Mouse (Mus musculus) embryonic fibroblast, embryonic 13.5 days (primary cell): ENCODE data around the gene Vgll2. TPM values are rescaled to one million over a fixed set of nuclear protein-coding genes. Genes with fewer than 3 reads are reported as not detected.

Experiments
- H3K27ac ChIP-seq: 2 replicates; pipeline ENCODE4 v1.5.1; 2012; ENCODE audit warnings: low read length, control low read depth, inconsistent platforms; ENCODE audit not compliant: insufficient read depth
- H3K4me1 ChIP-seq: 2 replicates; pipeline ENCODE4 v1.6.1; 2011; ENCODE audit warnings: low read length; ENCODE audit not compliant: control insufficient read depth, insufficient read depth
- H3K4me3 ChIP-seq: 2 replicates; pipeline ENCODE4 v1.5.1; 2011; ENCODE audit warnings: mild to moderate bottlenecking, control low read depth, low read length; ENCODE audit not compliant: insufficient read depth
- CTCF ChIP-seq: IDR thresholded peaks from 2 replicates; pipeline ENCODE4 v1.5.1; 2011; ENCODE audit warnings: mild to moderate bottlenecking, control low read depth, low read length, moderate library complexity, borderline replicate concordance; ENCODE audit not compliant: insufficient read depth
- POLR2A ChIP-seq: IDR thresholded peaks from 2 replicates; pipeline ENCODE4 v1.6.1; 2011; ENCODE audit warnings: low read depth, mild to moderate bottlenecking, control low read depth, low read length, moderate library complexity
- polyA plus RNA-seq: library from polyadenylated mRNA; stranded (reverse); fragments of >200 nt; gene quantifications from 2 replicates; pipeline ENCODE4 v1.2.4, GENCODE M21; 2011; ENCODE audit warnings: low read depth; ENCODE audit not compliant: missing spikeins, insufficient read length

Gene Vgll2
- polyA plus RNA-seq, 1 experiment, result not detected

GRCm38 (mm10) chr10:52024053-52024410, 1.7 kb downstream of the Vgll2 start:
- Histone ChIP-seq H3K27ac (no peak overlapping the region), H3K4me3 (no peak overlapping the region), H3K4me1 (no peaks in the 10 kb centered on the region)
- no peak for TF ChIP-seq CTCF
- no peak for TF ChIP-seq POLR2A

DNA sequence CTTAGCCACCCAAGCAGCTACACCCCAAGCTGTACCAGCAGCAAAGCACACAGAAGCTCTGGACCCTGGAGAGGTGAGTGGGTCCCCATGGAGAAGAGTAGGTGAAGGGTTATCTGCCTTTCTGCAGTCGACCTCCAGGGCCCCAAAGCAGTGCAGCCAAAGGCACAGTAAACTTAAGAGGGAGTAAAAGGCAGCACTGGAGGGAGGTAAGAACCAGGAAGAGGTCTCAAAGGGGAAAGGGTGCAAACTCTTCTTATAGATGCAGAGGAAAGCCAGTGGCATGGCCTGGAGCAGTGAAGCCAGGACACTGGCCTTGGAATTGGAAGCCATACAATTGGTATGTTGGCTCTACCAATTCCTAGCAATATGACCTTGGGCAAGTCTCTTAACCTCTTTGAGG, 3.0 kb downstream of the Vgll2 start:
- no peak overlapping the region for H3K27ac ChIP-seq
- no peaks in the 10 kb centered on the region for H3K4me1 ChIP-seq
- H3K4me3 ChIP-seq, result no peak overlapping the region
- TF ChIP-seq CTCF (no peak), POLR2A (no peak)

- Histone ChIP-seq H3K27ac (no peak overlapping the region), H3K4me3 (no peak overlapping the region), H3K4me1 (no peaks in the 10 kb centered on the region)
- TF ChIP-seq CTCF (no peak), POLR2A (no peak)
Observed at GRCm38 (mm10) chr10:52025821-52026220, 3.5 kb downstream of the Vgll2 start.

DNA sequence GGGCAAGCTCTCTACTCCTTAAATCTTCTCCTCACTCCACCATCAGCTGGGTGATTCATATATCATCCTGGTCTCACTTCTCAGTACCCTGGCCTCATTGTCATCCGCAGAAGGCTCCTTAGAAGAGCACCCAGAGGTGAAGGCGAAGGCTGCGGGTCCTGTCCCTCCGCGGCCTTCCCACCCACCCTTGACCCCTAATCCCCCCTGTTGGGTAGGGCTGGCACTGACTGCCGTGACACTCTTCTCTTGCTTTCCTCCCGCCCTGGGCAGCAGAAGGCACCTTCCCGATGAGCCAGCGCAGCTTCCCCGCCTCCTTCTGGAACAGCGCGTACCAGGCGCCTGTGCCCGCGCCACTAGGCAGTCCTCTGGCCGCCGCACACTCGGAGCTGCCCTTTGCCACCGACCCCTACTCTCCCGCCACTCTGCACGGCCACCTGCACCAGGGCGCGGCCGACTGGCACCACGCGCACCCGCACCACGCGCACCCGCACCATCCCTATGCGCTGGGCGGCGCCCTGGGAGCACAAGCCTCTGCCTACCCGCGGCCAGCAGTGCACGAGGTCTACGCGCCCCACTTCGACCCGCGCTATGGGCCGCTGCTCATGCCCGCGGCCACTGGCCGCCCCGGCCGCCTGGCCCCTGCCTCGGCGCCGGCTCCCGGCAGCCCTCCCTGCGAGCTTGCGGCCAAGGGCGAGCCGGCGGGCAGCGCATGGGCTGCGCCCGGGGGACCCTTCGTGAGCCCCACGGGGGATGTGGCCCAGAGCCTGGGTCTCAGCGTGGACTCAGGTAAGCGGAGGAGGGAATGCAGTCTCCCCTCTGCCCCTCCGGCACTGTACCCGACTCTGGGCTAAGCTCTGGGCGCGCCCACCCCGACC, 5.1 kb downstream of the Vgll2 start:
- no peak overlapping the region for H3K27ac ChIP-seq
- no peak for TF ChIP-seq CTCF
- TF ChIP-seq POLR2A, result no peak
- H3K4me3 ChIP-seq, result peak overlapping the region; percentile 17; the same call in 1 of the 2 replicates

GRCm38 (mm10) chr10:52028561-52029370, 6.5 kb downstream of the Vgll2 start:
- H3K4me3 ChIP-seq, result no peak overlapping the region
- H3K4me1 ChIP-seq, result no peaks in the 10 kb centered on the region
- TF ChIP-seq POLR2A (no peak), CTCF (no peak)
- H3K27ac ChIP-seq, result no peak overlapping the region

More for the DNA sequence above, 5.1 kb downstream of the Vgll2 start:
- no peaks in the 10 kb centered on the region for H3K4me1 ChIP-seq

DNA sequence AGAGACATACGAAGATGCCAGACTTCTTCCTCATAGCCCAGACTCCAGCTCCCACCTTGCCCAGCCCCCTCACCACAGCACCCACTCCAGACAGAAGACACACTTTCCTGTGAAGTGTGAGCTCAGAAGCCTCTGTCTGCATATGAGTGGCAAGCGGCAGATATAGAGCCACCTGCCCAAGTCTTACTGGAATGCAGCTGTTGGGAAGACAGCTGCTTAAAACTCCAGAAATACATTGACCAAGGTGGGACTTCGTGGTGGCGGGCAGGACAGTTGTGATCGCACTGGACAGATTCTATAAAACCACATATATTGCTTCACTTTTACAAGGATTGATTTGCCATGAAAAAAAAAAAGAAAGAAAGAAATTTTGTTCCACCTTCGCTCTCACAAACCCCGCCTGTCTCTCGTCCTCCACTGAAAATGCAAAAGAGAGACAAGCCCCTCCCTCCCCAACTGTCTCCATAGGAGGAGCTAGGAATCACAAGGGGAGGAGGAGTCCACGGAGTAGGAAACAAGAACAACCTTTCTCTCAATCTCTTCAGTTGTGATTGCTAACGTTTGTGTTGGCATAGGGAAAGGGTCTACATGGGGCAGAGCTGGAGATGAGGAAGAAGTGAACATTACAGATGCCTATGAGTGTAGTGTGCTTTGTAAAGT, 7.2 kb downstream of the Vgll2 start:
- Histone ChIP-seq H3K27ac (no peak overlapping the region), H3K4me1 (no peaks in the 10 kb centered on the region), H3K4me3 (no peak overlapping the region)
- TF ChIP-seq POLR2A (no peak), CTCF (no peak)

DNA sequence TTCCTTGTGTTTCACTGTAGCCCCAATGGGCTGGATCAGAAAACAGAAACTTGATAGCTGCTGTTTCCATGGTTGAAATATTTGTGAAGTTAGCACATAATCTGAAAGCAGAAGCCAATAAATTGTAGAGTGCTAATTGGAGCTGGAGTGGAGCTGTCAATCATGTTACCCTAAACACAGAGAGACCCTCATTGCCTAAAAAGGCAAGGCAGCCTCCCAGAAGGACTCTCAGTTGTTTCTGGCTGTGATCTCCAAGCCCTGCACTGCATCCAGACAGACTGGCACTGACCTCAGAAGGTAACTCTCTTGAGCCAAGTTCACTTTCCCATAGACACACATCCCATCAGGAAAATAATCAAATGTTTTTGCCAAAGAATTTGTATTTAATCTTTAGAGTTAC, 11.4 kb downstream of the Vgll2 start:
- H3K4me3 ChIP-seq, result no peak overlapping the region
- TF ChIP-seq CTCF (no peak), POLR2A (no peak)
- H3K27ac ChIP-seq, result no peak overlapping the region
- H3K4me1 ChIP-seq, result no peaks in the 10 kb centered on the region

DNA sequence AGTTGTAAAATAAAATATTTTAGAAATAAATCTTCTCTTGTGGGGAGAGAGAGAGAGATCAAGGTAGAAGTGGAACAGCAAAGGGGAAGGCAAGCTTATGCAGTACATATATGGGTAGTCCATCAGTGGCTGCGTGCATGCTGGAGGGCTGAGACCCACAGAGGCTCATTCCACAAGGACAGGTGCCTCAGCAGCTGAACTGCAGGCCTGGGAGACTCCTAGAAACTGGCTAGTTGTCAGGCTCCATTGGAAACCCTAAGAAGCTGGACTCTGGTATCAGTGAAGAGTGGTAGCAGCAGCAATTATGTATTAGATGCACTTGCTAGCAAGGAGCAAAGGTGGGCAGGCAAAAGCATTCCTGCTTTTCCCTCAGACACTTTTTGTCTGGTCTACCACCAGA, 17.1 kb downstream of the Vgll2 start:
- Histone ChIP-seq H3K27ac (no peak overlapping the region), H3K4me1 (no peaks in the 10 kb centered on the region), H3K4me3 (no peak overlapping the region)
- TF ChIP-seq CTCF (no peak), POLR2A (no peak)

GRCm38 (mm10) chr10:52043086-52043485, 20.8 kb downstream of the Vgll2 start:
- Histone ChIP-seq H3K4me1 (no peaks in the 10 kb centered on the region), H3K4me3 (no peak overlapping the region), H3K27ac (no peak overlapping the region)
- TF ChIP-seq CTCF (no peak), POLR2A (no peak)
